Mouse (Mus musculus) central nervous system, embryonic 14 days (tissue): ENCODE data around the gene Lrrc74a. TPM values are rescaled to one million over a fixed set of nuclear protein-coding genes. Genes with fewer than 3 reads are reported as not detected.

Experiments used
- polyA plus RNA-seq: library from polyadenylated mRNA; depleted of rRNA; stranded (reverse); fragments of >200 nt; gene quantifications from 2 replicates; pipeline ENCODE4 v1.2.3, GENCODE M21; 2012; rRNA removed

Lrrc74a gene
- polyA plus RNA-seq, result not detected in 2 replicates

DNA sequence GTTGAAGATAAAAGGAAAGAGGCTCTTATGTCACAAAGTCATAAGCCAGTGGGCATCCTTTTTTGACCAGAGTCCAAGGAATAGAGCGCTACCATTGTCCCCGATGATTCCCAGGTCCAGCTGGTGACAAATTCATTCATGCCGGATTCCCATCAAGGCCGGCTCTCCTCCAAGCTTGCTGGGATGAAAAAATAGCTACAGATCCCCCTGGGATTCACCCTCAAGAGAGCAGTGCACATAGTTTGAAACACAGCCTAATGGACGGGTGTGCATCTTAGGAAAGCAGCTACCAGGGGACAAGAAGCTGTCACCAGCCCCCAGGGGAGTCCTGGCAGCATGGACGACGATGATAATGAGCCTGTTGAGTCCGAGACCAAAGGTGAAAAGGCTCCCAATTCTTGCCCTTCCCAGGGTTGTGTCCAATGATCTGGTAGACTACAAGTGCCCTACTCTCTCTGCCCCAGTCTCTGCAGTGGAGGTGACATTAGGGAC, at the start of gene Lrrc74a:
Gene Lrrc74a, plus strand, starts transcription at position 51 of the 492 bp plus-strand sequence.

DNA sequence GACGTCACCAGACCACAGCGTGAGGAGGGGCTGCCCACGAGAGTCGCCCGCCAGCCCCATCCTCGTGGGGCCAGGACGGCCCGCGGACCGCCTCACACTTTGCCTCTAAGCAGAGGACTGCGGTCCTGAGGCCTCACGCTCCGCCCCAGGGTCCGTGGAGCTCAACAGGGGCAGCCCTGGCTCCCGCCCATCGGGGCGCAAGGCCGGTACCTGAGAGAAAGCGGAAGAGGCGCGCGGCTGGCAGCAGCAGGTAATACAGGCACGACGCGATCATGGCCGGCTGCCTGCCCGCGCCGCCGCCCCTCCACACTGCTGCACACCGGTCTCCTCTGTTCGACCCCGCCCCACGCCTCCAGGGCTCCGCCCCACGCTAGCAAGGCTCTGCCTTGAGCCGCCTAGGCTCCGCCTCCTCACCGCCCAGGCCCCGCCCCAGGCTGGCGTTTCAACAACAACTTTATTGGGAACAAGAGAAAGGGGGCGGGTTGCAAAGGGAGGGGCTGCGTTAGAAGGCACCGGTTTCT, 8.0 kb upstream of the Lrrc74a start, which contains the start of gene Angel1:
Gene Angel1, minus strand, starts transcription at position 341 of the 521 bp plus-strand sequence.

Other genes with a start within 250 kb of the Lrrc74a start
- 32.9 and 39.5 TPM in 2 replicates for gene Vash1, start 55.7 kb upstream of the Lrrc74a start, polyA plus RNA-seq
- 14.2 and 14.4 TPM in 2 replicates for gene Angel1, start 7.9 kb upstream of the Lrrc74a start, polyA plus RNA-seq
- gene Irf2bpl, start 150.4 kb downstream of the Lrrc74a start, polyA plus RNA-seq, result 71.3 and 75.7 TPM in 2 replicates
- 48.2 and 54.7 TPM in 2 replicates for gene Cipc, start 212.7 kb downstream of the Lrrc74a start, polyA plus RNA-seq